Comparison of ENCODE assay signal across 22 mouse cellular contexts in the genomic region with DNA sequence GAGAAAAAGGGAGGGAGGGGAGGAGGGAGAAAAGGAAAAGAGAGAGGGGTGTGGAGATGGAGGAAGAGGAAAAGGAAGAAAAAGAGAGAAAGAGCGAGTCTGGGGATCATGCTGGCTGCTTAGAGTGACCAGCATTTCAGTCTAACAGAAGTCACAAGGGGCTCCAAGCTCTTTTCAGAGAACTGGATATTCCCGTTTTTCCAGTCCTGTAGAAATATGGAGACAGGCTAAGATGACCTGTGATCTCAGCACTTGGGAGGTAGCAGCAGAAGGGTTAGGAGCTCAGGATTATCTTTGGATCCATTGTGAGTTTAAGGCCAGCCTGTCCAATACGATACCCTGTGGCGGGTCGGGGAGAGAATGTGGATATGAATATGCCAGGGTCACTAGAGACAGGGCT. TPM values are rescaled to one million over a fixed set of nuclear protein-coding genes. Genes with fewer than 3 reads are reported as not detected.
A peak's percentile ranks its signal among the peaks of the same experiment; 100 is the strongest.
DNase-seq lines count a peak whose midpoint lies in the region; ATAC-seq and TF ChIP-seq lines count a peak whose summit lies in the region.
"Had no signal": no experiment of that assay in that cellular context is flagged by ENCODE, and none has a peak within 500 bp of the region (broad histone marks: within the 10 kb centered on the region; RNA-seq: fewer than 3 reads in every experiment).

No protein-coding gene starts in this region.

- DNase-seq in embryonic facial prominence, embryonic 11.5 days (ENCODE audit: low spot score) = peak; percentile 46
- DNase-seq in embryonic facial prominence, embryonic 10.5 days (ENCODE audit: low spot score) = no peak
- peak; percentile 10 for DNase-seq in kidney, adult 2 months
- no peak for DNase-seq in kidney, postnatal 4 days
- DNase-seq in stomach, postnatal 0 days (ENCODE audit: low spot score) = no peak
- DNase-seq in cerebellum, postnatal 4 days (ENCODE audit: low spot score in 2 of 2) = no peak
- DNase-seq: adrenal gland, adult 2 months; adrenal gland, postnatal 10 days; adrenal gland, postnatal 25 days; cerebellum, adult 11 months; cerebellum, adult 18-20 months; cerebellum, adult 8-10 months; cerebellum, adult 9-11 months; cerebellum, postnatal 14 days; cerebellum, postnatal 36 days; embryo, embryonic 11 days; forebrain, postnatal 0 days had no signal

- 70% methylated on average over 5 of the region's 5 CpGs for WGBS in embryonic facial prominence, embryonic 11.5 days
- WGBS in embryonic facial prominence, embryonic 10.5 days = 77% methylated on average over 5 of the region's 5 CpGs
- 74% methylated on average over 5 of the region's 5 CpGs for WGBS in kidney, adult 2 months
- 58% methylated on average over 5 of the region's 5 CpGs for WGBS in stomach, embryonic 15.5 days
- 46% methylated on average over 5 of the region's 5 CpGs for WGBS in stomach, postnatal 0 days
- 49% methylated on average over 5 of the region's 5 CpGs for WGBS in intestine, embryonic 16.5 days

- no peaks in the 10 kb centered on the region for H3K9me3 ChIP-seq in embryonic facial prominence, embryonic 11.5 days (replicated peaks; ENCODE audit: control insufficient read depth, low read length)
- H3K9me3 ChIP-seq in embryonic facial prominence, embryonic 10.5 days = no peaks in the 10 kb centered on the region
- no peaks in the 10 kb centered on the region for H3K9me3 ChIP-seq in stomach, embryonic 15.5 days
- H3K9me3 ChIP-seq in stomach, postnatal 0 days (ENCODE audit: control insufficient read depth, low read length) = no peaks in the 10 kb centered on the region
- no peaks in the 10 kb centered on the region for H3K9me3 ChIP-seq in intestine, embryonic 16.5 days (ENCODE audit: control insufficient read depth, low read length)
- H3K9me3 ChIP-seq: embryonic facial prominence, embryonic 12.5 days; forebrain, embryonic 13.5 days; forebrain, embryonic 15.5 days had no signal

- ATAC-seq in embryonic facial prominence, embryonic 11.5 days (replicated peaks; ENCODE audit: insufficient number of reproducible peaks, low FRiP score, low TSS enrichment, low read depth) = no peak
- peak; percentile 38; the same call in 1 of the 2 replicates for ATAC-seq in stomach, embryonic 15.5 days (ENCODE audit: insufficient read depth, low FRiP score, low read depth)
- ATAC-seq in stomach, postnatal 0 days (ENCODE audit: low FRiP score, low TSS enrichment) = no peak
- ATAC-seq in intestine, embryonic 16.5 days = peak; percentile 80
- ATAC-seq: forebrain, embryonic 13.5 days; forebrain, embryonic 15.5 days; forebrain, postnatal 0 days had no signal

- TF ChIP-seq CTCF in kidney, adult 2 months (conservative IDR thresholded peaks at IDR 0.05; ENCODE audit: insufficient read depth, insufficient read length, low read depth, low read length) = no peak
- TF ChIP-seq CTCF in stomach, postnatal 0 days (IDR thresholded peaks at IDR 0.05; ENCODE audit: low read depth) = no peak

- H3K27me3 ChIP-seq in embryonic facial prominence, embryonic 11.5 days (ENCODE audit: control insufficient read depth, insufficient read depth, low read length) = no peaks in the 10 kb centered on the region
- H3K27me3 ChIP-seq in embryonic facial prominence, embryonic 10.5 days (replicated peaks; ENCODE audit: low read depth, poor library complexity, severe bottlenecking) = peaks cover 3% of the 10 kb centered on the region; the same call in 1 of the 2 replicates
- no peaks in the 10 kb centered on the region for H3K27me3 ChIP-seq in kidney, adult 2 months (replicated peaks; ENCODE audit: control insufficient read depth, insufficient read depth, low read length)
- no peaks in the 10 kb centered on the region for H3K27me3 ChIP-seq in stomach, embryonic 15.5 days (replicated peaks)
- no peaks in the 10 kb centered on the region for H3K27me3 ChIP-seq in stomach, postnatal 0 days (ENCODE audit: control insufficient read depth, insufficient read depth, low read length)
- no peaks in the 10 kb centered on the region for H3K27me3 ChIP-seq in intestine, embryonic 16.5 days (replicated peaks; ENCODE audit: control insufficient read depth, insufficient read depth, low read length)
- H3K27me3 ChIP-seq: embryonic facial prominence, embryonic 12.5 days; forebrain, embryonic 13.5 days; forebrain, embryonic 15.5 days had no signal

- H3K9ac ChIP-seq in embryonic facial prominence, embryonic 11.5 days (replicated peaks; ENCODE audit: low read length) = no peak overlapping the region
- no peak overlapping the region for H3K9ac ChIP-seq in stomach, embryonic 15.5 days
- H3K9ac ChIP-seq in stomach, postnatal 0 days (ENCODE audit: low read length) = no peak overlapping the region
- H3K9ac ChIP-seq in intestine, embryonic 16.5 days (ENCODE audit: low read depth, low read length) = no peak overlapping the region
- H3K9ac ChIP-seq: embryonic facial prominence, embryonic 12.5 days; forebrain, embryonic 13.5 days; forebrain, embryonic 15.5 days; forebrain, postnatal 0 days had no signal

- no peak for TF ChIP-seq POLR2A in kidney, adult 2 months (IDR thresholded peaks at IDR 0.05; ENCODE audit: low read depth, low read length)

- H3K4me2 ChIP-seq in embryonic facial prominence, embryonic 11.5 days (ENCODE audit: low read depth, low read length) = no peak overlapping the region
- peak overlapping the region; percentile 13; the same call in 1 of the 2 replicates for H3K4me2 ChIP-seq in stomach, embryonic 15.5 days
- H3K4me2 ChIP-seq in stomach, postnatal 0 days (replicated peaks; ENCODE audit: low read depth) = no peak overlapping the region
- 0 out of 2 replicates have a peak overlapping the region, but pooled peaks have one; percentile 5 for H3K4me2 ChIP-seq in intestine, embryonic 16.5 days (ENCODE audit: low read depth, low read length)
- H3K4me2 ChIP-seq: embryonic facial prominence, embryonic 12.5 days; forebrain, embryonic 13.5 days; forebrain, embryonic 15.5 days had no signal

- H3K36me3 ChIP-seq in embryonic facial prominence, embryonic 11.5 days (replicated peaks; ENCODE audit: control insufficient read depth, insufficient read depth, low read depth, low read length) = no peaks in the 10 kb centered on the region
- no peaks in the 10 kb centered on the region for H3K36me3 ChIP-seq in embryonic facial prominence, embryonic 10.5 days (replicated peaks)
- no peaks in the 10 kb centered on the region for H3K36me3 ChIP-seq in kidney, adult 2 months (ENCODE audit: control insufficient read depth, insufficient read depth, low read length)
- no peaks in the 10 kb centered on the region for H3K36me3 ChIP-seq in stomach, embryonic 15.5 days
- no peaks in the 10 kb centered on the region for H3K36me3 ChIP-seq in stomach, postnatal 0 days (ENCODE audit: control insufficient read depth, insufficient read depth, low read length)
- H3K36me3 ChIP-seq in intestine, embryonic 16.5 days (ENCODE audit: control insufficient read depth, insufficient read depth, low read length) = no peaks in the 10 kb centered on the region
- H3K36me3 ChIP-seq: embryonic facial prominence, embryonic 12.5 days; forebrain, embryonic 15.5 days had no signal

- H3K4me3 ChIP-seq in embryonic facial prominence, embryonic 11.5 days (ENCODE audit: low read depth, low read length) = no peak overlapping the region
- H3K4me3 ChIP-seq in embryonic facial prominence, embryonic 10.5 days = no peak overlapping the region
- no peak overlapping the region for H3K4me3 ChIP-seq in kidney, adult 2 months (ENCODE audit: insufficient read depth, low read depth, low read length)
- no peak overlapping the region for H3K4me3 ChIP-seq in stomach, embryonic 15.5 days (replicated peaks)
- no peak overlapping the region for H3K4me3 ChIP-seq in stomach, postnatal 0 days (ENCODE audit: low read depth, low read length)
- no peak overlapping the region for H3K4me3 ChIP-seq in intestine, embryonic 16.5 days (ENCODE audit: low read length)
- H3K4me3 ChIP-seq: embryonic facial prominence, embryonic 12.5 days; forebrain, embryonic 13.5 days; forebrain, embryonic 15.5 days had no signal

- H3K4me1 ChIP-seq in embryonic facial prominence, embryonic 11.5 days (ENCODE audit: control insufficient read depth, insufficient read depth, low read length) = no peaks in the 10 kb centered on the region
- peaks cover 5% of the 10 kb centered on the region for H3K4me1 ChIP-seq in embryonic facial prominence, embryonic 10.5 days
- H3K4me1 ChIP-seq in kidney, adult 2 months (ENCODE audit: control insufficient read depth, insufficient read depth, low read length) = no peaks in the 10 kb centered on the region
- no peaks in the 10 kb centered on the region for H3K4me1 ChIP-seq in stomach, embryonic 15.5 days
- H3K4me1 ChIP-seq in stomach, postnatal 0 days (replicated peaks; ENCODE audit: control insufficient read depth, insufficient read depth) = no peaks in the 10 kb centered on the region
- peaks cover 3% of the 10 kb centered on the region; the same call in 1 of the 2 replicates for H3K4me1 ChIP-seq in intestine, embryonic 16.5 days (ENCODE audit: control insufficient read depth, insufficient read depth, low read length)

- TF ChIP-seq EP300 in stomach, postnatal 0 days (optimal IDR thresholded peaks at IDR 0.05) = no peak

- H3K27ac ChIP-seq in embryonic facial prominence, embryonic 11.5 days (replicated peaks; ENCODE audit: low read depth, low read length) = no peak overlapping the region
- no peak overlapping the region for H3K27ac ChIP-seq in embryonic facial prominence, embryonic 10.5 days (replicated peaks)
- H3K27ac ChIP-seq in kidney, adult 2 months (ENCODE audit: insufficient read depth, low read depth, low read length) = no peak overlapping the region
- no peak overlapping the region for H3K27ac ChIP-seq in stomach, embryonic 15.5 days
- no peak overlapping the region for H3K27ac ChIP-seq in stomach, postnatal 0 days (replicated peaks)
- no peak overlapping the region for H3K27ac ChIP-seq in intestine, embryonic 16.5 days (ENCODE audit: low read length)
- H3K27ac ChIP-seq: embryonic facial prominence, embryonic 12.5 days; forebrain, embryonic 13.5 days; forebrain, embryonic 15.5 days had no signal

RNA-seq across cellular contexts. Expression of gene Got2, which starts 22.9 kb away (rescaled TPM):
- 79.8 and 95.8 TPM in 2 replicates for polyA plus RNA-seq in embryonic facial prominence, embryonic 11.5 days (2014; fragmentation: Nextera tagmentation; extraction: Ambion mirVana)
- polyA plus RNA-seq in embryonic facial prominence, embryonic 10.5 days (2016; fragmentation: Nextera tagmentation; extraction: Ambion mirVana) = 183 and 187 TPM in 2 replicates
- 269 and 296 TPM in 2 replicates for polyA plus RNA-seq in kidney, adult 2 months (2012; rRNA removed)
- 162 and 173 TPM in 2 replicates for polyA plus RNA-seq in stomach, embryonic 15.5 days (2015; fragmentation: Nextera tagmentation; extraction: Ambion mirVana)
- polyA plus RNA-seq in stomach, postnatal 0 days (2015; fragmentation: Nextera tagmentation; extraction: Ambion mirVana) = 95.8 and 101 TPM in 2 replicates
- polyA plus RNA-seq in intestine, embryonic 16.5 days (2015; fragmentation: Nextera tagmentation; extraction: Ambion mirVana) = 281 and 283 TPM in 2 replicates

RNA-seq across cellular contexts. Expression of gene Slc38a7, which starts 57.9 kb away (rescaled TPM):
- polyA plus RNA-seq in embryonic facial prominence, embryonic 11.5 days (2014; fragmentation: Nextera tagmentation; extraction: Ambion mirVana) = 15.2 and 15.4 TPM in 2 replicates
- 18.3 and 18.4 TPM in 2 replicates for polyA plus RNA-seq in embryonic facial prominence, embryonic 10.5 days (2016; fragmentation: Nextera tagmentation; extraction: Ambion mirVana)
- 22.3 and 24.7 TPM in 2 replicates for polyA plus RNA-seq in kidney, adult 2 months (2012; rRNA removed)
- 13.2 and 16.7 TPM in 2 replicates for polyA plus RNA-seq in stomach, embryonic 15.5 days (2015; fragmentation: Nextera tagmentation; extraction: Ambion mirVana)
- polyA plus RNA-seq in stomach, postnatal 0 days (2015; fragmentation: Nextera tagmentation; extraction: Ambion mirVana) = 9.1 and 9.5 TPM in 2 replicates
- polyA plus RNA-seq in intestine, embryonic 16.5 days (2015; fragmentation: Nextera tagmentation; extraction: Ambion mirVana) = 28.1 and 36.3 TPM in 2 replicates

Comparison
In these comparisons a context has a peak if more than half of its experiments do, and no peak if none do; other contexts are left out.
1. ATAC-seq: peak in stomach, embryonic 15.5 days (single experiment) and intestine, embryonic 16.5 days (single experiment); none in embryonic facial prominence, embryonic 11.5 days (single experiment) and stomach, postnatal 0 days (single experiment).
2. DNase-seq: peak in embryonic facial prominence, embryonic 11.5 days (single experiment) and kidney, adult 2 months (single experiment); none in embryonic facial prominence, embryonic 10.5 days (single experiment), kidney, postnatal 4 days (0 of 2), stomach, postnatal 0 days (single experiment) and cerebellum, postnatal 4 days (0 of 2).
3. H3K4me2 ChIP-seq: peak in stomach, embryonic 15.5 days (single experiment) and intestine, embryonic 16.5 days (single experiment); none in embryonic facial prominence, embryonic 11.5 days (single experiment) and stomach, postnatal 0 days (single experiment).